ENCODE assay signal across 8 mouse cellular contexts in genomic region chr8:120368814-120369649, GRCm38 (mm10).
DNase-seq lines count a peak whose midpoint lies in the region; ATAC-seq and TF ChIP-seq lines count a peak whose summit lies in the region.

No protein-coding gene starts in this region.

- peak; percentile 76 for DNase-seq in CH12.LX (ENCODE audit: extremely low read depth)
- DNase-seq in c-Kit-positive CD71-positive TER-119-negative erythroid progenitor cells, embryonic 14.5 days (ENCODE audit: low read depth): peak; percentile 83
- peak; percentile 96 for DNase-seq in heart, postnatal 0 days (ENCODE audit: low spot score)
- DNase-seq in kidney, postnatal 4 days: peak; percentile 91 to 95
- DNase-seq in telencephalon, adult 2 months (ENCODE audit: low read depth, low spot score): peak; percentile 69

- TF ChIP-seq POLR2A in CH12.LX (IDR thresholded peaks at IDR 0.05; ENCODE audit: low read depth, low read length): peak; percentile 64

- 32% methylated on average over 11 of the region's 11 CpGs for WGBS in forebrain, embryonic 12.5 days
- 12% methylated on average over 11 of the region's 11 CpGs for WGBS in heart, postnatal 0 days
- 8% methylated on average over 11 of the region's 11 CpGs for WGBS in liver, embryonic 15.5 days (ENCODE audit: insufficient replicate concordance)
- WGBS in neural tube, embryonic 13.5 days: 28% methylated on average over 11 of the region's 11 CpGs

- ATAC-seq in forebrain, embryonic 12.5 days (ENCODE audit: low FRiP score): peak; percentile 39; the same call in 1 of the 2 replicates
- peak; percentile 90 for ATAC-seq in heart, postnatal 0 days (ENCODE audit: insufficient read depth, low read depth)
- peak; percentile 53 for ATAC-seq in liver, embryonic 15.5 days (ENCODE audit: insufficient read depth)
- peak; percentile 65 for ATAC-seq in neural tube, embryonic 13.5 days (ENCODE audit: low read depth)

- TF ChIP-seq RAD21 in CH12.LX (IDR thresholded peaks at IDR 0.05; ENCODE audit: low read depth, low read length): peak; percentile 22

- peak overlapping the region in 1 of 3 experiments; percentile 25 for H3K4me3 ChIP-seq in CH12.LX (replicated peaks in 1 of 3; ENCODE audit: low read depth in 2 of 3, low read length in 2 of 3, poor library complexity in 1 of 3)
- no peak overlapping the region for H3K4me3 ChIP-seq in forebrain, embryonic 12.5 days (replicated peaks)
- no peak overlapping the region for H3K4me3 ChIP-seq in heart, postnatal 0 days (ENCODE audit: low read depth, low read length)
- H3K4me3 ChIP-seq in liver, embryonic 15.5 days (replicated peaks): peak overlapping the region; percentile 61
- H3K4me3 ChIP-seq in neural tube, embryonic 13.5 days: no peak overlapping the region

- no peak overlapping the region for H3K27ac ChIP-seq in CH12.LX (ENCODE audit: insufficient read depth, low read depth)
- peak overlapping the region; percentile 38 for H3K27ac ChIP-seq in forebrain, embryonic 12.5 days
- H3K27ac ChIP-seq in heart, postnatal 0 days (ENCODE audit: low read depth): peak overlapping the region; percentile 82
- peak overlapping the region; percentile 98 for H3K27ac ChIP-seq in liver, embryonic 15.5 days (replicated peaks)
- peak overlapping the region; percentile 64 for H3K27ac ChIP-seq in neural tube, embryonic 13.5 days (replicated peaks)

- no peak for TF ChIP-seq EP300 in CH12.LX (IDR thresholded peaks at IDR 0.05; ENCODE audit: low read length)
- no peak for TF ChIP-seq EP300 in heart, postnatal 0 days (IDR thresholded peaks at IDR 0.05; ENCODE audit: low read depth)

- no peaks in the 10 kb centered on the region for H3K9me3 ChIP-seq in CH12.LX (replicated peaks; ENCODE audit: low read length)
- H3K9me3 ChIP-seq in forebrain, embryonic 12.5 days: no peaks in the 10 kb centered on the region
- H3K9me3 ChIP-seq in heart, postnatal 0 days (replicated peaks; ENCODE audit: control insufficient read depth, low read length): no peaks in the 10 kb centered on the region
- H3K9me3 ChIP-seq in liver, embryonic 15.5 days (replicated peaks): no peaks in the 10 kb centered on the region
- no peaks in the 10 kb centered on the region for H3K9me3 ChIP-seq in neural tube, embryonic 13.5 days

- H3K4me1 ChIP-seq in CH12.LX (ENCODE audit: control insufficient read depth in 1 of 2, insufficient read depth in 2 of 2): peaks cover 11 to 42% of the 10 kb centered on the region in 2 experiments
- H3K4me1 ChIP-seq in forebrain, embryonic 12.5 days: peaks cover 54% of the 10 kb centered on the region
- H3K4me1 ChIP-seq in heart, postnatal 0 days (ENCODE audit: control insufficient read depth, insufficient read depth): peaks cover 57% of the 10 kb centered on the region
- peaks cover 98% of the 10 kb centered on the region for H3K4me1 ChIP-seq in liver, embryonic 15.5 days (replicated peaks)
- H3K4me1 ChIP-seq in neural tube, embryonic 13.5 days (replicated peaks): peaks cover 80% of the 10 kb centered on the region

- no peak overlapping the region for H3K9ac ChIP-seq in CH12.LX (ENCODE audit: insufficient read depth, low read depth)
- no peak overlapping the region for H3K9ac ChIP-seq in forebrain, embryonic 12.5 days
- no peak overlapping the region for H3K9ac ChIP-seq in heart, postnatal 0 days (replicated peaks; ENCODE audit: low read depth, low read length)
- H3K9ac ChIP-seq in liver, embryonic 15.5 days: peak overlapping the region; percentile 77
- H3K9ac ChIP-seq in neural tube, embryonic 13.5 days: no peak overlapping the region

- H3K79me2 ChIP-seq in CH12.LX (replicated peaks; ENCODE audit: control insufficient read depth, extremely low read depth, insufficient read depth, poor library complexity, severe bottlenecking): no peaks in the 10 kb centered on the region

- in situ Hi-C loops in CH12.LX (cut with MboI; ENCODE audit: low pct_ligation_motif_present, low pct_unique_long_range_greater_than_20kb, low sequenced_read_pairs): no loop called here

- dilution Hi-C loops in CH12.LX (cut with MboI; ENCODE audit: extremely low pct_ligation_motif_present, extremely low pct_unique_long_range_greater_than_20kb, low sequenced_read_pairs): no loop called here

- H3K27me3 ChIP-seq in CH12.LX (replicated peaks): peaks cover 9% of the 10 kb centered on the region
- peaks cover 18% of the 10 kb centered on the region; the same call in 1 of the 2 replicates for H3K27me3 ChIP-seq in forebrain, embryonic 12.5 days
- no peaks in the 10 kb centered on the region for H3K27me3 ChIP-seq in heart, postnatal 0 days (ENCODE audit: control insufficient read depth, insufficient read depth, low read length)
- H3K27me3 ChIP-seq in liver, embryonic 15.5 days: no peaks in the 10 kb centered on the region
- no peaks in the 10 kb centered on the region for H3K27me3 ChIP-seq in neural tube, embryonic 13.5 days

- peak in 1 of 2 experiments; percentile 57; a peak in 2 of 4 replicates for TF ChIP-seq CTCF in CH12.LX (conservative IDR thresholded peaks at IDR 0.05 in 1 of 2, IDR thresholded peaks at IDR 0.05 in 1 of 2; ENCODE audit: low read depth in 2 of 2, low read length in 2 of 2)
- peak; percentile 55 for TF ChIP-seq CTCF in heart, postnatal 0 days (IDR thresholded peaks at IDR 0.05; ENCODE audit: low read depth)

- H3K36me3 ChIP-seq in CH12.LX (replicated peaks in 1 of 2; ENCODE audit: control insufficient read depth in 1 of 2, insufficient read depth in 1 of 2, low read length in 1 of 2): no peaks in the 10 kb centered on the region
- no peaks in the 10 kb centered on the region for H3K36me3 ChIP-seq in forebrain, embryonic 12.5 days (replicated peaks)
- no peaks in the 10 kb centered on the region for H3K36me3 ChIP-seq in heart, postnatal 0 days (replicated peaks; ENCODE audit: control insufficient read depth, insufficient read depth, low read length)
- no peaks in the 10 kb centered on the region for H3K36me3 ChIP-seq in liver, embryonic 15.5 days (replicated peaks)
- no peaks in the 10 kb centered on the region for H3K36me3 ChIP-seq in neural tube, embryonic 13.5 days

- H3K4me2 ChIP-seq in CH12.LX (ENCODE audit: insufficient read depth, low read depth, poor library complexity, severe bottlenecking): peak overlapping the region; percentile 32; the same call in 1 of the 2 replicates
- H3K4me2 ChIP-seq in forebrain, embryonic 12.5 days: no peak overlapping the region
- H3K4me2 ChIP-seq in heart, postnatal 0 days (ENCODE audit: low read depth, low read length): peak overlapping the region; percentile 8
- H3K4me2 ChIP-seq in liver, embryonic 15.5 days: peak overlapping the region; percentile 89
- H3K4me2 ChIP-seq in neural tube, embryonic 13.5 days: 0 out of 2 replicates have a peak overlapping the region, but pooled peaks have one; percentile 20

TF ChIP-seq in CH12.LX, 34 proteins besides CTCF, POLR2A, EP300 and RAD21:
- peak; percentile 48 for TF ChIP-seq SMC3 (IDR thresholded peaks at IDR 0.05; ENCODE audit: low read depth, low read length)
- peak; percentile 91 for TF ChIP-seq MAX (IDR thresholded peaks at IDR 0.05; ENCODE audit: low read length)
- TF ChIP-seq MXI1 (IDR thresholded peaks at IDR 0.05; ENCODE audit: low read depth, low read length): peak; percentile 84; the same call in 1 of the 2 replicates
- TF ChIP-seq MAZ (IDR thresholded peaks at IDR 0.05; ENCODE audit: low read depth, low read length): peak; percentile 76
- TF ChIP-seq NELFE (IDR thresholded peaks at IDR 0.05; ENCODE audit: low read depth, low read length): 0 out of 2 replicates have a peak, but pooled peaks have one; percentile 24
- no peak for TF ChIP-seq ELF1 (IDR thresholded peaks at IDR 0.05; ENCODE audit: low read depth, low read length)
- peak; percentile 79 for TF ChIP-seq BHLHE40 (IDR thresholded peaks at IDR 0.05; ENCODE audit: low read depth, low read length)
- peak; percentile 88 for TF ChIP-seq MYC (IDR thresholded peaks at IDR 0.05; ENCODE audit: low read depth, low read length)
- TF ChIP-seq TCF12 (IDR thresholded peaks at IDR 0.05; ENCODE audit: low read depth, low read length): 0 out of 2 replicates have a peak, but pooled peaks have one; percentile 21
- no peak for TF ChIP-seq E2F4 (IDR thresholded peaks at IDR 0.05; ENCODE audit: insufficient replicate concordance, low read depth, low read length)
- TF ChIP-seq USF1 (IDR thresholded peaks at IDR 0.05; ENCODE audit: low read depth, low read length): peak; percentile 79
- TF ChIP-seq USF2 (conservative IDR thresholded peaks at IDR 0.05; ENCODE audit: low read depth, low read length): peak; percentile 69
- no peak for TF ChIP-seq JUN (IDR thresholded peaks at IDR 0.05; ENCODE audit: insufficient read depth, low read depth, low read length)

Comparison
In these comparisons a context has a peak if more than half of its experiments do, and no peak if none do; other contexts are left out.
1. ATAC-seq: peak in every context shown above with its lines; median percentile 90 in heart, postnatal 0 days; 65 in neural tube, embryonic 13.5 days; 53 in liver, embryonic 15.5 days; 39 in forebrain, embryonic 12.5 days.